Mouse (Mus musculus) kidney, postnatal 0 days (tissue): ENCODE results near the gene Sub1. TPM values are rescaled to one million over a fixed set of nuclear protein-coding genes. Genes with fewer than 3 reads are reported as not detected.

Experiments
- ATAC-seq: fragments of 200-750 bp; cut with Nextera tagmentation; replicated peaks from 2 replicates; pipeline ENCODE4 v1.8.0; 2017; ENCODE audit warnings: low read depth, moderate number of reproducible peaks, moderate TSS enrichment, moderate library complexity; ENCODE audit not compliant: low FRiP score
- DNase-seq: peaks from one replicate; pipeline ENCODE4 v3.0.0-alpha.2; 2016; ENCODE audit warnings: low spot score
- H3K27ac ChIP-seq: fragments of 300-500 bp; sonication (generic); 2 replicates; pipeline ENCODE4 v1.5.1; 2014; ENCODE audit warnings: mild to moderate bottlenecking
- H3K27me3 ChIP-seq: fragments of 300-500 bp; sonication (generic); 2 replicates; pipeline ENCODE4 v1.6.1; 2014; ENCODE audit warnings: low read length, mixed read lengths; ENCODE audit not compliant: insufficient read depth
- H3K36me3 ChIP-seq: fragments of 300-500 bp; sonication (generic); 2 replicates; pipeline ENCODE4 v1.6.1; 2014; ENCODE audit warnings: low read length, mixed read lengths; ENCODE audit not compliant: insufficient read depth
- H3K4me1 ChIP-seq: fragments of 300-500 bp; sonication (generic); replicated peaks from 2 replicates; pipeline ENCODE4 v1.6.1; 2014; ENCODE audit warnings: antibody characterized with exemption, low read length, mixed read lengths; ENCODE audit not compliant: insufficient read depth
- H3K4me2 ChIP-seq: fragments of 300-500 bp; sonication (generic); 2 replicates; pipeline ENCODE4 v1.6.1; 2014; ENCODE audit warnings: mild to moderate bottlenecking, low read length, moderate library complexity, mixed read lengths
- H3K4me3 ChIP-seq: fragments of 300-500 bp; sonication (generic); replicated peaks from 2 replicates; pipeline ENCODE4 v1.5.1; 2014; ENCODE audit warnings: low read depth, low read length
- H3K9ac ChIP-seq: fragments of 300-500 bp; sonication (generic); 2 replicates; pipeline ENCODE4 v1.6.1; 2014; ENCODE audit warnings: low read depth, low read length
- H3K9me3 ChIP-seq: fragments of 300-500 bp; sonication (generic); replicated peaks from 2 replicates; pipeline ENCODE4 v1.6.1; 2016; ENCODE audit warnings: low read length, inconsistent platforms, mixed read lengths
- CTCF ChIP-seq: IDR thresholded peaks from 2 replicates; pipeline ENCODE4 v1.5.1; 2016; ENCODE audit warnings: antibody characterized with exemption, low read depth, mild to moderate bottlenecking, moderate library complexity
- WGBS: fragments of 180-500 bp; shearing (Covaris S2); extraction: QIAGEN DNeasy Blood & Tissue Kit; methylation state at CpG from one replicate; pipeline ENCODE4 v1.1.7; 2014; 5-methylcytosine and 5-hydroxymethylcytosine counted together
- polyA plus RNA-seq: library from polyadenylated mRNA; unstranded; fragments of >200 nt; fragmentation: Nextera tagmentation; extraction: Ambion mirVana; gene quantifications from 2 replicates; pipeline ENCODE4 v1.2.1, GENCODE M21; 2015

Gene Sub1
- polyA plus RNA-seq, 1 experiment from 2014 or later: 890 TPM

DNA sequence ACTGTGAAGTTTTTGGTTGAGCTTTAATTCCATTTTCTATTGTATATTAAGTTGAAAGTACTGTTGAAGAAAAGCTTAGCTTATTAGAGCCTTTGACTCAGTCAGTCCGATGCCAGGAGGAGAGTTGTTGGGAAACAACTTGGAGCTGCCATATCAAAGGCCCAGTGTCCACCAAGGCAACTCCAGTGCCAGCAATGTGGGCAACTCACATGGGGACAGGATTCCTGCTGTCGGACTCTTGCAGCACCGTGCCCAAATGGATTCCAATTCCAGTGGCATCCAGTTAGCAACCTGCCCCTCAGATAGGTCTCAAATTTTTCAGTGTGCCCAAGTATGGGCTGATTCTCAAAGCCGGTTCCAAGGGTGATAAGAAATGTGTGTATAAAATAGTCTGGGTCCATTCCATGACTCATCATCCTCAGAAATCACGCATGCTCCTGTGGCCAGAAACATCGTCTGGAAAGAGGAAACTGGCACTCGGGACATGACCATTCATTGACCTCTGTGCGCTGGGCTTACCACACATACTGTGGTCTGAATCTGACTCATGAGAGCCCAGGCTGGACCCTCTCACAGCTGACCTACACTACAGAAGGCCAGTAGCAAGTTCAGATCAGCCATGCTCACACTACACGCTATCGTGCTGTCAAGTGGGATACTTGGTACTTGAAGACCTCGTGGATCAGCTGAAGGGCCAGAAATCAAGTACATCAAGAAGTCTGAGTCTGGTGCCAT is 32.8 kb downstream of the Sub1 start:
- H3K4me2 ChIP-seq: no peak overlapping the region
- WGBS: 93% methylated on average over 11 of the region's 11 CpGs
- ATAC-seq: no peak
- no peak overlapping the region for H3K4me3 ChIP-seq
- DNase-seq: no peak
- H3K27me3 ChIP-seq: no peaks in the 10 kb centered on the region
- TF ChIP-seq CTCF: no peak
- H3K27ac ChIP-seq: no peak overlapping the region
- no peaks in the 10 kb centered on the region for H3K36me3 ChIP-seq
- H3K9ac ChIP-seq: no peak overlapping the region
- H3K4me1 ChIP-seq: no peaks in the 10 kb centered on the region
- no peaks in the 10 kb centered on the region for H3K9me3 ChIP-seq

DNA sequence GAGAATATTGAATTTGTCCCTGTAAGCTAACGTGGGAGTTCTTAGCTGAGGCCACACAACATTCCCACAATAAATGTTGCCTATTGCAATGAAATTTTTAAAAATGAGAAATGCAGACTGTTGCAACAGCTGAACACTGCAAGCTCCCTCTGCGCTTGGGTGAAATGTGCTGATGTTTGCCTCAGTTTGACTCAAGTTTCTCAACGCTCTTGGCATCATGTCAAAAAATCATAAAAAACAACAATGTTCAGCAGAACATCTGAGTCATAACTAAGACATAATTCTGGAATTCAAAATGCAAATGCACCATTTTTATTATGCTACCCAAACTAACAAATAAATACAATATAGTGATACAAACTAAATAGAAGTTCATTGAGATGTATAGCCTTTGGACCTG is 37.1 kb downstream of the Sub1 start:
- Histone ChIP-seq H3K4me1 (no peaks in the 10 kb centered on the region), H3K27me3 (no peaks in the 10 kb centered on the region), H3K36me3 (no peaks in the 10 kb centered on the region), H3K27ac (no peak overlapping the region), H3K4me2 (no peak overlapping the region), H3K9me3 (no peaks in the 10 kb centered on the region), H3K4me3 (no peak overlapping the region), H3K9ac (no peak overlapping the region)
- WGBS: 82% methylated on average over 3 of the region's 3 CpGs
- no peak for TF ChIP-seq CTCF
- DNase-seq: no peak
- ATAC-seq: no peak

DNA sequence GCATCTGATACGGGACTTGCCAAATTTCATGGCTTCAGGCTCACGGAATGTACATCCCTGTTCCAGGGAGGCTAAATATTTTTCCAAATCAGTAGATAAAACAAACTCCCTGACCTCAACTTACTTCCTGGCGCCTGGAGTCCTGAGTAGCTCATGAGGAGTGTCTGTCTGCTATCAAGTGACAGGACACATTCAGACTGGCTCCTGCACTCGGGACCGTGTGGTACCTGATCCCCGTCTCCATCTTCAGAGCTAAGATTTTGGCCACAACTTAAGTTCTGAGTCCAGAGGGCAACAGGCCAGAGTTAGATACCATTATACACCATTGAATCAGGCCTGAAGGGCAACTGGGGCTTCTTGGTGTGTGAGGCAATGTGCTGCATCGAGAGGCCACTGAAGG is 40.7 kb downstream of the Sub1 start:
- H3K27me3 ChIP-seq: no peaks in the 10 kb centered on the region
- no peak overlapping the region for H3K4me2 ChIP-seq
- 61% methylated on average over 7 of the region's 7 CpGs for WGBS
- H3K4me3 ChIP-seq: no peak overlapping the region
- no peaks in the 10 kb centered on the region for H3K9me3 ChIP-seq
- ATAC-seq: no peak
- DNase-seq: no peak
- TF ChIP-seq CTCF: no peak
- H3K27ac ChIP-seq: no peak overlapping the region
- H3K9ac ChIP-seq: no peak overlapping the region
- H3K36me3 ChIP-seq: no peaks in the 10 kb centered on the region
- H3K4me1 ChIP-seq: no peaks in the 10 kb centered on the region

DNA sequence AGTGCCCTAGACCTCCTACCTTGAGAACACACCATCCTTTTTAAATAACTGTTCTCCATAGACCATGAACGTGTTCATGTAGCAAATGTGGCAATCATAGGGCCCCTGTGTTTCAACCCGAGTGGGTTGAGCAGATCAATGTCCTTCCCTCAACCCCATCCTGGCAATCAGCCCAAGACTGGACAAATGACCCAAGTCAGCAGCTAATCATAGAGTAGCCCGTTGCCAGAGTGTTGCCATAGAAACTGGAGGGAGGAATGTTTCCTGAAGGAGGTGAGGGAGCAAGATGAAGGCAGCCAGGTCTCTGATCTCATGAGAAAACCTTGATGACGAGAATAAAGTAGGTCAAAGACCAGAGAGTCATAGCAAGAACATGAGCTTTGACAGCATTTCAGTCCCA is 42.6 kb downstream of the Sub1 start:
- 37% methylated on average over 4 of the region's 4 CpGs for WGBS
- no peaks in the 10 kb centered on the region for H3K27me3 ChIP-seq
- no peaks in the 10 kb centered on the region for H3K36me3 ChIP-seq
- no peak overlapping the region for H3K4me3 ChIP-seq
- H3K4me1 ChIP-seq: no peaks in the 10 kb centered on the region
- no peak overlapping the region for H3K4me2 ChIP-seq
- H3K9me3 ChIP-seq: no peaks in the 10 kb centered on the region
- TF ChIP-seq CTCF: no peak
- no peak overlapping the region for H3K9ac ChIP-seq
- DNase-seq: no peak
- no peak for ATAC-seq
- no peak overlapping the region for H3K27ac ChIP-seq

DNA sequence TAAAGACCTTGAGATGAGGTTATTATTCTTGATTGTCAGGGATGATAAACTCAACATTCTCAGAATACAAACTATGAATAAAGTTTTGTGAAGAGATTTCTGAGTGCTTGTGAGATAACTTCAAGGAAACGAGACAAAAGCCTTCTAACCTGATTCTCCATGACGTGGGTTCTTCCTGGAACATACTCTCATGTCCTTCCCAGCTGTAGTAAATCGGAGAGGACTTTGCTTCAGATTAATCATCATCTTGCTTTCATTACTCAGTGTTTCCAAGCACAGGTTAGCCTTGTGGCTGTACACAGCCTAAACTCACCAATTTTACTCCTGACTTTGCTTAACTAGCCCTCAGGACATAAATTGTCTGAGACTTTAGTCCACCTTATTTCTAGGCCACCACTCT is 44.6 kb downstream of the Sub1 start:
- no peaks in the 10 kb centered on the region for H3K9me3 ChIP-seq
- no peaks in the 10 kb centered on the region for H3K27me3 ChIP-seq
- H3K4me1 ChIP-seq: no peaks in the 10 kb centered on the region
- no peak overlapping the region for H3K9ac ChIP-seq
- no peaks in the 10 kb centered on the region for H3K36me3 ChIP-seq
- ATAC-seq (no peak), DNase-seq (no peak)
- no peak overlapping the region for H3K4me3 ChIP-seq
- no peak overlapping the region for H3K27ac ChIP-seq
- no peak for TF ChIP-seq CTCF
- H3K4me2 ChIP-seq: no peak overlapping the region
- 80% methylated on average over 3 of the region's 3 CpGs for WGBS

DNA sequence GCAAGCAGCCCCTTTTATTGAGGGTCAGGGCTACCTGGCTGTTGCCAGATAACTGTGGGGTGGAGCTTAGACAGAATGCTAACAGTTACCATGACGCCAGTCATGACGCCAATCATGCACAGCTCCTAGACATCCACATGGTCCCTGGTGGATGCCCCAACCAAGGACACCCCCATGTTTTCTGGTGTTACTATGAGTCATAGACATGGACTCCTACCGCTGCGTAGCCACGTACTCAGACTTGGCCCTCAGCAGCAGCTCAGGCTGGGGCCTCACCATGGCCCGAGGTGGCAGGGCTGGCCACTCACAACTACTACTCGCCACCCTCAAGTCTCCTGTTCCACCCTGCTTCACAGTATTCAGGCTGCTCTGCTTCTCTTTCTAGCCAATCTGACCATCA is 45.6 kb downstream of the Sub1 start:
- no peaks in the 10 kb centered on the region for H3K9me3 ChIP-seq
- no peak overlapping the region for H3K4me3 ChIP-seq
- H3K27me3 ChIP-seq: no peaks in the 10 kb centered on the region
- H3K9ac ChIP-seq: no peak overlapping the region
- H3K36me3 ChIP-seq: no peaks in the 10 kb centered on the region
- no peak overlapping the region for H3K4me2 ChIP-seq
- no peaks in the 10 kb centered on the region for H3K4me1 ChIP-seq
- no peak overlapping the region for H3K27ac ChIP-seq
- no peak for TF ChIP-seq CTCF
- WGBS: 93% methylated on average over 7 of the region's 7 CpGs
- DNase-seq: no peak
- ATAC-seq: no peak

DNA sequence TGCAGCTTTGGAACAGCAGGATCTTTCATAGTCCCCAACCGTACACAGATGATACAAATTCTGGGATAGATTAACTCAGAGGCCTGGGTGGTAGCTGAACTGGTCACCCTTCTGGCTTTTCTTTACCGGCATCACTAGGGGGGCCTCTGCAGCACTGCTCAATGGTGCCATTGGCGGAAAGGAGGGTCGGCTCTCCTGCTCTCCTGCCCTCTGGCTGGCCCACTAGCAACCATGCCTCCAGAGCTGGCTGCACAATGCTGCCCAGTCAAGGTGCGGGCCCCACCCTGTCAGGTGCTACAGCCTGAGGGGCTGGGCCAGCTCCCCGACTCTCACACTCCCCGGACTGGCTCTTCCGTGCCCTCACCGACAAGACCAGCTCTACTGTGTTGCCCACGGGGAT is 46.6 kb downstream of the Sub1 start:
- no peak for TF ChIP-seq CTCF
- Histone ChIP-seq H3K36me3 (no peaks in the 10 kb centered on the region), H3K27ac (no peak overlapping the region), H3K9ac (no peak overlapping the region), H3K4me3 (no peak overlapping the region), H3K4me1 (no peaks in the 10 kb centered on the region), H3K9me3 (no peaks in the 10 kb centered on the region), H3K4me2 (no peak overlapping the region), H3K27me3 (no peaks in the 10 kb centered on the region)
- 89% methylated on average over 10 of the region's 10 CpGs for WGBS
- ATAC-seq (0 out of 2 replicates have a peak, but pooled peaks have one; percentile 17), DNase-seq (no peak)
